Mouse (Mus musculus) heart, adult 2 months (tissue): ENCODE data around the gene Sox21.

Experiments used
- CTCF ChIP-seq: fragments of 200-600 bp; IDR thresholded peaks from 2 replicates; pipeline ENCODE4 v1.8.1; 2022; ENCODE audit warnings: antibody characterized with exemption, mild to moderate bottlenecking, moderate library complexity
- EP300 ChIP-seq: fragments of 200-500 bp; IDR thresholded peaks from 2 replicates; pipeline ENCODE4 v1.6.1; 2011; ENCODE audit warnings: low read depth, low read length, control low read depth; ENCODE audit not compliant: insufficient read depth
- POLR2A ChIP-seq: fragments of 200-500 bp; IDR thresholded peaks from 2 replicates; pipeline ENCODE4 v1.6.1; 2011; ENCODE audit warnings: mild to moderate bottlenecking, low read depth, low read length, control low read depth; ENCODE audit not compliant: insufficient read depth

- no peak for TF ChIP-seq CTCF
- no peak for TF ChIP-seq POLR2A
- no peak for TF ChIP-seq EP300
Measured at GRCm38 (mm10) chr14:118268849-118269248, 32.0 kb upstream of the Sox21 start.
